Mouse (Mus musculus) kidney, adult 2 months (tissue): ENCODE results near the gene Lrrk1.

Experiments used
- CTCF ChIP-seq: fragments of 200-500 bp; conservative IDR thresholded peaks from 2 replicates; pipeline ENCODE4 v1.5.1; 2011; ENCODE audit warnings: low read depth, mild to moderate bottlenecking, control low read depth, low read length, moderate library complexity, mixed read lengths; ENCODE audit not compliant: insufficient read depth, insufficient read length
- POLR2A ChIP-seq: fragments of 200-500 bp; IDR thresholded peaks from one replicate; pipeline ENCODE4 v1.6.1; 2011; ENCODE audit warnings: low read depth, low read length, control low read depth

GRCm38 (mm10) chr7:66278001-66278400 is 110.1 kb downstream of the Lrrk1 start:
- TF ChIP-seq CTCF (no peak), POLR2A (no peak)
